Mouse (Mus musculus): ENCODE measurements around the gene Edc3. TPM values are rescaled to one million over a fixed set of nuclear protein-coding genes. Genes with fewer than 3 reads are reported as not detected.

The Edc3 gene
- total and polyA plus RNA-seq, 2 experiments = 5.7 to 6.6 TPM

DNA sequence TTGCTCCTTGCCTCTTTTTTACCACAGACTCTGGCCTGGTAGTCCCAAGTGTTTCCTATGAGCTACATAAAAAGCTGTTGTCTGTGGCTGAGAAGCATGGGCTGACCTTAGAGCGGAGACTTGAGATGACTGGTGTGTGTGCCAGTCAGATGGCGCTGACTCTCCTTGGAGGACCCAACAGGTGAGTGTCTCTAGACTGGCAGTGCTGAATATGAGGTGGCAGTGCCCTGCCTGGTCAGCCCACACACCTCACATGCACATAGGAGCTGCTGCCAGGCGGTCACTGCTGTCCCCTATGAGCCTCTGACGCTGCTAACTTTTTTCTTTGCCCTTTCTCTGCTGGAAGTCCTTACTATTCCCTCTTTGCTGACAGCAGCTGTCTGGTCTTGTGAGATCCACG, 31.5 kb downstream of the Edc3 start:
- H3K36me3 ChIP-seq (ENCODE audit: control insufficient read depth, insufficient read depth, low read length) = peaks cover 26% of the 10 kb centered on the region; the same call in 1 of the 2 replicates
- DNase-seq (ENCODE audit: extremely low read depth, low read depth, low spot score) = no peak
- TF ChIP-seq POLR2A (IDR thresholded peaks at IDR 0.05; ENCODE audit: extremely low read depth, insufficient read depth, low read length) (no peak), CTCF (IDR thresholded peaks at IDR 0.05; ENCODE audit: low read depth, low read length) (no peak)
- no peak overlapping the region for H3K9ac ChIP-seq (ENCODE audit: low read depth, low read length)
- H3K4me3 ChIP-seq (ENCODE audit: insufficient read depth, low read depth, low read length) = no peak overlapping the region
- no peaks in the 10 kb centered on the region for H3K27me3 ChIP-seq (ENCODE audit: control insufficient read depth, insufficient read depth, low read length)
- H3K79me2 ChIP-seq (ENCODE audit: control insufficient read depth, insufficient read depth, low read length) = peaks cover 23% of the 10 kb centered on the region
- WGBS = 92% methylated on average over 5 of the region's 5 CpGs
- peaks cover 5% of the 10 kb centered on the region for H3K4me1 ChIP-seq (ENCODE audit: control insufficient read depth, insufficient read depth, low read length)
- no peak overlapping the region for H3K27ac ChIP-seq (replicated peaks; ENCODE audit: insufficient read depth, low read depth, low read length)

DNA sequence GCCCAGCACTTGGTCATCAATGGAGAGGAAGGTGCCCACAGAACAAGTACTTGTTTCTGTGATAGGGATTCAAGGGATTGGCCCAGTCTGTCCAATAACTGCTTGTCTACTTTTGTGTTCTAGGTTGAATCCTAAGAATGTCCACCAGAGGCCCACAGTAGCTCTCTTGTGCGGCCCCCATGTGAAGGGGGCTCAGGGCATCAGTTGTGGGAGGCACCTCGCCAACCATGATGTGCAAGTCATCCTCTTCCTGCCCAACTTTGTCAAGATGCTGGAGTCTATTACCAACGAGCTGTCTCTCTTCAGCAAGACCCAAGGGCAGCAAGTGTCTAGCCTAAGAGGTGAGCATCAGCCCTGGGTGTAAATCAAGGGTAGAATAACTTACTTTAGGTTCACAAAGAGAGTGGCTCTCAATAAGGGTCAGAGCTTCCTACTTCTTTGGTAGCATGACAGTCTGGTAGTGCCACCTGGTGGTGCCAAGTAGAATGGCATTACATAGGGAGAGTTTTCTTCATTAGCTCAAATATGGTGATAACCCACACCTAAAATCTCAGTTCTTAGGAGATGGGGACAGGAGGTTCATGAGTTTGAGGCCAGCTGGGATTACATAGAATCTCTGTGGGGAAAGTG, 36.2 kb downstream of the Edc3 start:
- H3K9ac ChIP-seq (ENCODE audit: low read depth, low read length) = no peak overlapping the region
- H3K4me3 ChIP-seq (ENCODE audit: insufficient read depth, low read depth, low read length) = no peak overlapping the region
- no peaks in the 10 kb centered on the region for H3K27me3 ChIP-seq (ENCODE audit: control insufficient read depth, insufficient read depth, low read length)
- 0 out of 2 replicates have a peak, but pooled peaks have one; percentile 16 for TF ChIP-seq CTCF (IDR thresholded peaks at IDR 0.05; ENCODE audit: low read depth, low read length)
- TF ChIP-seq POLR2A (IDR thresholded peaks at IDR 0.05; ENCODE audit: extremely low read depth, insufficient read depth, low read length) = no peak
- H3K4me1 ChIP-seq (ENCODE audit: control insufficient read depth, insufficient read depth, low read length) = no peaks in the 10 kb centered on the region
- peak; percentile 62 for DNase-seq (ENCODE audit: extremely low read depth, low read depth, low spot score)
- H3K36me3 ChIP-seq (ENCODE audit: control insufficient read depth, insufficient read depth, low read length) = peaks cover 54% of the 10 kb centered on the region
- no peak overlapping the region for H3K27ac ChIP-seq (replicated peaks; ENCODE audit: insufficient read depth, low read depth, low read length)
- 71% methylated on average over 3 of the region's 3 CpGs for WGBS
- H3K79me2 ChIP-seq (ENCODE audit: control insufficient read depth, insufficient read depth, low read length) = no peaks in the 10 kb centered on the region

DNA sequence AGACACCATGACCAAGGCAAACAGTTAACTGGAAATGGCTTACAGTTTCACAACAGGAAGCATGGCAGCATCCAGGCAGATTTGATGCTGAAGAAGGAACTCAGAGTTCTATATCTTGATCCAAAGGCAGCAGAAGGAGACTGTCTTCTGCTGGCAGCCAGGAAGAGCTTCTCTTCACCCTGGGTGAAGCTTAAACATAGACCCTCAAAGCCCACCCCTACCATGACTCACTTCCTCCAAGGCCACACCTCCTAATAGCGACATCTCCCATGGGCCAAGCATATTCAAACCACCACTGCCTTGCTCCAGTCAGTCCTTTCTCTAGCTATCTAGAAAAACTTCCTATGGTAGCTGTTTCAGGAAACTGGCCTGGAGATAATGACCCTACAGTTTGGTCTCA, 38.7 kb downstream of the Edc3 start:
- no peaks in the 10 kb centered on the region for H3K27me3 ChIP-seq (ENCODE audit: control insufficient read depth, insufficient read depth, low read length)
- no peaks in the 10 kb centered on the region for H3K4me1 ChIP-seq (ENCODE audit: control insufficient read depth, insufficient read depth, low read length)
- TF ChIP-seq POLR2A (IDR thresholded peaks at IDR 0.05; ENCODE audit: extremely low read depth, insufficient read depth, low read length) = no peak
- TF ChIP-seq CTCF (IDR thresholded peaks at IDR 0.05; ENCODE audit: low read depth, low read length) = no peak
- H3K4me3 ChIP-seq (ENCODE audit: insufficient read depth, low read depth, low read length) = no peak overlapping the region
- no peak for DNase-seq (ENCODE audit: extremely low read depth, low read depth, low spot score)
- H3K79me2 ChIP-seq (ENCODE audit: control insufficient read depth, insufficient read depth, low read length) = no peaks in the 10 kb centered on the region
- H3K36me3 ChIP-seq (ENCODE audit: control insufficient read depth, insufficient read depth, low read length) = peaks cover 60% of the 10 kb centered on the region
- no peak overlapping the region for H3K9ac ChIP-seq (ENCODE audit: low read depth, low read length)
- 65% methylated on average over 1 of the region's 1 CpGs for WGBS
- H3K27ac ChIP-seq (replicated peaks; ENCODE audit: insufficient read depth, low read depth, low read length) = no peak overlapping the region

DNA sequence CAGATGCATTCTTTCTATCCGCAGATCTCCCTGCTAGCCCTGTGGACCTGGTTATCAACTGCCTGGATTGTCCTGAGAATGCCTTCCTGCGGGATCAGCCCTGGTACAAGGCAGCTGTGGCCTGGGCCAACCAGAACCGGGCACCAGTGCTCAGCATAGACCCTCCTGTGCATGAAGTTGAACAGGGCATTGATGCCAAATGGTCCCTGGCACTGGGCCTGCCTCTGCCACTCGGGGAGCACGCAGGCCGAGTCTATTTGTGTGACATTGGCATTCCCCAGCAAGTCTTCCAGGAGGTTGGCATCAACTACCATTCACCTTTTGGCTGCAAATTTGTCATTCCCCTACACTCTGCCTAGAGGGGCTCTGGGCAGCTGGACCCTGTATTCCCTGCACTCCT, 39.8 kb downstream of the Edc3 start:
- no peak overlapping the region for H3K9ac ChIP-seq (ENCODE audit: low read depth, low read length)
- H3K27me3 ChIP-seq (ENCODE audit: control insufficient read depth, insufficient read depth, low read length) = no peaks in the 10 kb centered on the region
- H3K27ac ChIP-seq (replicated peaks; ENCODE audit: insufficient read depth, low read depth, low read length) = no peak overlapping the region
- DNase-seq (ENCODE audit: extremely low read depth, low read depth, low spot score) = no peak
- TF ChIP-seq POLR2A (IDR thresholded peaks at IDR 0.05; ENCODE audit: extremely low read depth, insufficient read depth, low read length) (no peak), CTCF (IDR thresholded peaks at IDR 0.05; ENCODE audit: low read depth, low read length) (no peak)
- H3K36me3 ChIP-seq (ENCODE audit: control insufficient read depth, insufficient read depth, low read length) = peaks cover 65% of the 10 kb centered on the region
- no peaks in the 10 kb centered on the region for H3K79me2 ChIP-seq (ENCODE audit: control insufficient read depth, insufficient read depth, low read length)
- 51% methylated on average over 6 of the region's 6 CpGs for WGBS
- H3K4me3 ChIP-seq (ENCODE audit: insufficient read depth, low read depth, low read length) = no peak overlapping the region
- no peaks in the 10 kb centered on the region for H3K4me1 ChIP-seq (ENCODE audit: control insufficient read depth, insufficient read depth, low read length)

GRCm38 (mm10) chr9:57748831-57749230, 40.5 kb downstream of the Edc3 start:
- WGBS = 0% methylated on average over 1 of the region's 1 CpGs
- no peaks in the 10 kb centered on the region for H3K79me2 ChIP-seq (ENCODE audit: control insufficient read depth, insufficient read depth, low read length)
- no peaks in the 10 kb centered on the region for H3K4me1 ChIP-seq (ENCODE audit: control insufficient read depth, insufficient read depth, low read length)
- no peaks in the 10 kb centered on the region for H3K27me3 ChIP-seq (ENCODE audit: control insufficient read depth, insufficient read depth, low read length)
- no peak for TF ChIP-seq CTCF (IDR thresholded peaks at IDR 0.05; ENCODE audit: low read depth, low read length)
- TF ChIP-seq POLR2A (IDR thresholded peaks at IDR 0.05; ENCODE audit: extremely low read depth, insufficient read depth, low read length) = no peak
- H3K9ac ChIP-seq (ENCODE audit: low read depth, low read length) = no peak overlapping the region
- peaks cover 72% of the 10 kb centered on the region for H3K36me3 ChIP-seq (ENCODE audit: control insufficient read depth, insufficient read depth, low read length)
- H3K27ac ChIP-seq (replicated peaks; ENCODE audit: insufficient read depth, low read depth, low read length) = no peak overlapping the region
- no peak overlapping the region for H3K4me3 ChIP-seq (ENCODE audit: insufficient read depth, low read depth, low read length)
- peak; percentile 36 for DNase-seq (ENCODE audit: extremely low read depth, low read depth, low spot score)

- WGBS = 77% methylated on average over 7 of the region's 7 CpGs
- TF ChIP-seq POLR2A (IDR thresholded peaks at IDR 0.05; ENCODE audit: extremely low read depth, insufficient read depth, low read length) = no peak
- TF ChIP-seq CTCF (IDR thresholded peaks at IDR 0.05; ENCODE audit: low read depth, low read length) = no peak
- Histone ChIP-seq H3K4me3 (ENCODE audit: insufficient read depth, low read depth, low read length) (no peak overlapping the region), H3K4me1 (ENCODE audit: control insufficient read depth, insufficient read depth, low read length) (no peaks in the 10 kb centered on the region), H3K36me3 (ENCODE audit: control insufficient read depth, insufficient read depth, low read length) (peaks cover 81% of the 10 kb centered on the region), H3K9ac (ENCODE audit: low read depth, low read length) (no peak overlapping the region), H3K27ac (replicated peaks; ENCODE audit: insufficient read depth, low read depth, low read length) (no peak overlapping the region), H3K27me3 (ENCODE audit: control insufficient read depth, insufficient read depth, low read length) (no peaks in the 10 kb centered on the region), H3K79me2 (ENCODE audit: control insufficient read depth, insufficient read depth, low read length) (no peaks in the 10 kb centered on the region)
- no peak for DNase-seq (ENCODE audit: extremely low read depth, low read depth, low spot score)
Measured at GRCm38 (mm10) chr9:57750901-57751300, 42.6 kb downstream of the Edc3 start.

Measured in liver, adult 2 months (tissue).